Mouse (Mus musculus): ENCODE data around the gene Gpr183. TPM values are rescaled to one million over a fixed set of nuclear protein-coding genes. Genes with fewer than 3 reads are reported as not detected.

Gene Gpr183
- total and polyA plus RNA-seq, 3 experiments, result 0.04 to 0.06 TPM; not detected in 1

GRCm38 (mm10) chr14:121936856-121937255 lies 28.1 kb downstream of the Gpr183 start:
- H3K9ac ChIP-seq (ENCODE audit: control insufficient read depth, low read depth, low read length, poor library complexity, severe bottlenecking), result no peak overlapping the region
- no peaks in the 10 kb centered on the region for H3K79me2 ChIP-seq (ENCODE audit: control insufficient read depth, insufficient read depth, low read length, poor library complexity)
- no peaks in the 10 kb centered on the region for H3K27me3 ChIP-seq (ENCODE audit: control insufficient read depth in 1 of 2, insufficient read depth in 2 of 2, low read length in 2 of 2)
- no peaks in the 10 kb centered on the region for H3K4me1 ChIP-seq (ENCODE audit: control insufficient read depth in 1 of 2, insufficient read depth in 2 of 2, low read length in 2 of 2)
- DNase-seq (ENCODE audit: low read depth, low spot score), result no peak
- no peaks in the 10 kb centered on the region; a peak in 1 of 4 replicates for H3K36me3 ChIP-seq (ENCODE audit: control insufficient read depth in 1 of 2, insufficient read depth in 2 of 2, low read length in 2 of 2)
- no peaks in the 10 kb centered on the region for H3K9me3 ChIP-seq (replicated peaks; ENCODE audit: insufficient read depth, low read length)
- TF ChIP-seq ELF1 (IDR thresholded peaks at IDR 0.05; ENCODE audit: low read depth, low read length) (no peak), CHD1 (IDR thresholded peaks at IDR 0.05; ENCODE audit: low read depth, low read length) (no peak), TAL1 (IDR thresholded peaks at IDR 0.05; ENCODE audit: low read length) (no peak), SIN3A (IDR thresholded peaks at IDR 0.05; ENCODE audit: low read length) (no peak)
- no peak overlapping the region for H3K27ac ChIP-seq (ENCODE audit: control insufficient read depth, low read depth, low read length)
- H3K4me3 ChIP-seq (ENCODE audit: control insufficient read depth in 1 of 2, insufficient read depth in 1 of 2, low read depth in 2 of 2, low read length in 2 of 2), result no peak overlapping the region

- H3K79me2 ChIP-seq (ENCODE audit: control insufficient read depth, insufficient read depth, low read length, poor library complexity), result no peaks in the 10 kb centered on the region
- H3K9ac ChIP-seq (ENCODE audit: control insufficient read depth, low read depth, low read length, poor library complexity, severe bottlenecking), result no peak overlapping the region
- H3K27me3 ChIP-seq (ENCODE audit: control insufficient read depth in 1 of 2, insufficient read depth in 2 of 2, low read length in 2 of 2), result no peaks in the 10 kb centered on the region
- DNase-seq (ENCODE audit: low read depth, low spot score), result no peak
- H3K4me1 ChIP-seq (ENCODE audit: control insufficient read depth in 1 of 2, insufficient read depth in 2 of 2, low read length in 2 of 2), result no peaks in the 10 kb centered on the region
- no peaks in the 10 kb centered on the region for H3K9me3 ChIP-seq (replicated peaks; ENCODE audit: insufficient read depth, low read length)
- TF ChIP-seq USF1 (IDR thresholded peaks at IDR 0.05; ENCODE audit: low read depth, low read length) (no peak), GABPA (IDR thresholded peaks at IDR 0.05; ENCODE audit: low read depth, low read length) (no peak), ZNF384 (IDR thresholded peaks at IDR 0.05; ENCODE audit: low read depth, low read length) (no peak), POLR2AphosphoS5 (IDR thresholded peaks at IDR 0.05; ENCODE audit: borderline replicate concordance, low read depth, low read length) (no peak), MYC (IDR thresholded peaks at IDR 0.05; ENCODE audit: low read depth, low read length) (no peak), RCOR1 (IDR thresholded peaks at IDR 0.05; ENCODE audit: low read depth, low read length) (no peak), USF2 (IDR thresholded peaks at IDR 0.05; ENCODE audit: borderline replicate concordance in 1 of 2, insufficient read depth in 1 of 2, low read depth in 1 of 2, low read length in 2 of 2) (no peak), MEF2A (IDR thresholded peaks at IDR 0.05; ENCODE audit: extremely low read depth, insufficient replicate concordance, low read depth, low read length, poor library complexity, severe bottlenecking) (no peak), TCF12 (IDR thresholded peaks at IDR 0.05; ENCODE audit: low read depth, low read length) (no peak), GATA1 (IDR thresholded peaks at IDR 0.05; ENCODE audit: low read depth, low read length) (no peak), CHD1 (IDR thresholded peaks at IDR 0.05; ENCODE audit: low read depth, low read length) (no peak), KAT2A (conservative IDR thresholded peaks at IDR 0.05; ENCODE audit: low read depth, low read length) (no peak)
- no peak overlapping the region for H3K4me3 ChIP-seq (ENCODE audit: control insufficient read depth in 1 of 2, insufficient read depth in 1 of 2, low read depth in 2 of 2, low read length in 2 of 2)
- H3K36me3 ChIP-seq (ENCODE audit: control insufficient read depth in 1 of 2, insufficient read depth in 2 of 2, low read length in 2 of 2), result no peaks in the 10 kb centered on the region; a peak in 1 of 4 replicates
- no peak overlapping the region for H3K27ac ChIP-seq (ENCODE audit: control insufficient read depth, low read depth, low read length)
Observed at GRCm38 (mm10) chr14:121936356-121936755, 28.6 kb downstream of the Gpr183 start.

Data from MEL (cell line).